9 mouse cellular contexts compared by ENCODE assay signal in the genomic region with DNA sequence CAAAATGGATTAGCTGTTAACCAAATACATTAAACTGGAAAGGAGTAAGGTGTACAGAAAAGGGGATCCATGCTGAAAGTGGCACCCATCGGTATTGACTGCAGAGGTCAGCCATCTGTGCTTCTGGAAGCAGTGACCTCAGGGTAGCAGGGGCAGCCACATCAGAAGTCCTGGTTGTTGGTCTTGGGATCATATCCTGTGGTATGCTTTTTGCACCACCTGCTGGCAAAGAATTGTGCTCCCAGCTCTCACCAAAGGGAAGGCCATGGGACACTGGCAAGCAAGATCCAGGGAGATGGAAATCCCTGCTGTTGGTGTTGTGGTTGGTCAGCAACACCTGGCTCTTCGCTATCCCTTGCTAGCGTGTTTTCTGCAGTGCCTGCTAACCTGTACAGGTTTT. TPM values are rescaled to one million over a fixed set of nuclear protein-coding genes. Genes with fewer than 3 reads are reported as not detected.
DNase-seq lines count a peak whose midpoint lies in the region; TF ChIP-seq lines count a peak whose summit lies in the region.
"Had no signal": no experiment of that assay in that cellular context is flagged by ENCODE, and none has a peak within 500 bp of the region (broad histone marks: within the 10 kb centered on the region; RNA-seq: fewer than 3 reads in every experiment).

No protein-coding gene starts in this region.

- TF ChIP-seq POLR2A in spleen, adult 2 months (IDR thresholded peaks at IDR 0.05; ENCODE audit: low read depth, low read length) = no peak

- DNase-seq in gastrocnemius, adult 18-20 months (ENCODE audit: low spot score) = peak; percentile 20
- DNase-seq in gastrocnemius, postnatal 10 days = no peak
- DNase-seq in spleen, adult 2 months (ENCODE audit: low read depth in 1 of 2, low spot score in 2 of 2) = peak in 1 of 2 experiments; percentile 8
- DNase-seq in spleen, adult 12 weeks (ENCODE audit: low spot score) = no peak
- DNase-seq in embryo, embryonic 11.5 days (ENCODE audit: low read depth, low spot score) = peak; percentile 26
- DNase-seq in layer of hippocampus, postnatal 25 days (ENCODE audit: extremely low spot score in 1 of 2, low spot score in 1 of 2) = peak; percentile 31 to 53
- peak; percentile 45 to 60 for DNase-seq in lung, postnatal 4 days
- peak; percentile 46 for DNase-seq in urinary bladder, postnatal 25 days (ENCODE audit: low spot score)

- H3K27me3 ChIP-seq in spleen, adult 2 months (ENCODE audit: control insufficient read depth, insufficient read depth, low read length) = no peaks in the 10 kb centered on the region
- H3K27me3 ChIP-seq: heart, embryonic 15.5 days had no signal

- H3K4me3 ChIP-seq in spleen, adult 2 months (ENCODE audit: extremely low read depth, insufficient read depth, insufficient read length) = no peak overlapping the region
- H3K4me3 ChIP-seq: heart, embryonic 15.5 days had no signal

- H3K36me3 ChIP-seq in spleen, adult 2 months (ENCODE audit: control insufficient read depth, insufficient read depth, low read length) = no peaks in the 10 kb centered on the region
- H3K36me3 ChIP-seq: heart, embryonic 15.5 days had no signal

- no peak overlapping the region for H3K27ac ChIP-seq in spleen, adult 2 months (ENCODE audit: insufficient read depth, low read length)
- H3K27ac ChIP-seq: heart, embryonic 15.5 days had no signal

- 70% methylated on average over 3 of the region's 3 CpGs for WGBS in spleen, adult 2 months

- H3K4me1 ChIP-seq in spleen, adult 2 months (ENCODE audit: control insufficient read depth, insufficient read depth, insufficient read length) = no peaks in the 10 kb centered on the region
- H3K4me1 ChIP-seq: heart, embryonic 15.5 days had no signal

- peak; percentile 43; the same call in 1 of the 2 replicates for TF ChIP-seq CTCF in spleen, adult 2 months (IDR thresholded peaks at IDR 0.05; ENCODE audit: extremely low read depth, insufficient read depth, insufficient read length, insufficient replicate concordance)

RNA-seq across cellular contexts. Expression of a gene that starts 39.0 kb away (rescaled TPM):
- 10 to 100 TPM in 1 of 2 experiments, 1 to 10 TPM in 1; 6.9 to 10.8 TPM for total RNA-seq in gastrocnemius, adult 18-20 months (2021)
- 10 to 100 TPM in 1 of 2 experiments, 1 to 10 TPM in 1; 7.6 to 12.6 TPM for total RNA-seq in gastrocnemius, postnatal 10 days (2021)
- 1.2 and 1.9 TPM in 2 replicates for polyA plus RNA-seq in spleen, adult 2 months (2012; rRNA removed)
- total RNA-seq in layer of hippocampus, postnatal 25 days (2021) = 10 to 100 TPM; 51.8 to 64.6 TPM

RNA-seq across cellular contexts. Expression of a gene that starts 52.9 kb away (rescaled TPM):
- total RNA-seq in gastrocnemius, adult 18-20 months (2021) = 10 to 100 TPM; 12.7 to 15.3 TPM
- total RNA-seq in gastrocnemius, postnatal 10 days (2021) = 10 to 100 TPM; 33.4 to 39.3 TPM
- 0.88 and 1.2 TPM in 2 replicates for polyA plus RNA-seq in spleen, adult 2 months (2012; rRNA removed)
- 10 to 100 TPM; 54.1 to 58.8 TPM for total RNA-seq in layer of hippocampus, postnatal 25 days (2021)

Comparison
In these comparisons a context has a peak if more than half of its experiments do, and no peak if none do; other contexts are left out.
1. DNase-seq: peak in gastrocnemius, adult 18-20 months (single experiment), embryo, embryonic 11.5 days (single experiment), layer of hippocampus, postnatal 25 days (2 of 2), lung, postnatal 4 days (2 of 2) and urinary bladder, postnatal 25 days (single experiment); none in gastrocnemius, postnatal 10 days (single experiment) and spleen, adult 12 weeks (single experiment).